Mouse (Mus musculus) mature B cell (primary cell): Measurements from ENCODE around the gene Cyb5r4.
"Not testable (repeated sequence)": the region's sequence is repeated elsewhere in the genome, so short reads cannot be mapped to it uniquely, and the experiment has no call there.

Experiments
- in situ Hi-C: fragments of 300-500 bp; cut with MboI; formaldehyde crosslinking; loops from 2 replicates; pipeline ENCODE4 v1.14.3; 2019

Gene Cyb5r4

DNA sequence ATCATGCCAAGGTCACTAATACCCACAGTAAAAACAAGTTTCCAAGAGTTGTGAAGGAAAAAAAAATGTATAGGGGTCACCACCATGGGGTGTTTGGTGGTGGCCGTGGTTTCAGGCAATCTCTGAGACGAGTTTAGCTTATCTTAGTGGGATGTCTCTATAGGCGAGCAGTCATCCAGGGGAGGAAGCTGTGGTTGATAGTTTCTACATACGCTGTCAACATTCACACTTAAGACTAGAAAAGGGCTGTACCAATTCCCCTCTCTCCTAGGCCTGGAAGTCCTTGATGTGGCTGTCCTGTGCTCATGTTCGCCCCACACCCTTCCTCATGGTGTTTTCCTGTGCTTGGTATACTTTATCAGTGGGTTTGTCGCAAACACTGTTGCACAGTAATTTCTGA lies 4.0 kb downstream of the Cyb5r4 start:
- in situ Hi-C loops, result loop anchor here (10.0 kb wide), 1 partner anchor 229 kb away; the partner anchor contains the start of gene Cep162

DNA sequence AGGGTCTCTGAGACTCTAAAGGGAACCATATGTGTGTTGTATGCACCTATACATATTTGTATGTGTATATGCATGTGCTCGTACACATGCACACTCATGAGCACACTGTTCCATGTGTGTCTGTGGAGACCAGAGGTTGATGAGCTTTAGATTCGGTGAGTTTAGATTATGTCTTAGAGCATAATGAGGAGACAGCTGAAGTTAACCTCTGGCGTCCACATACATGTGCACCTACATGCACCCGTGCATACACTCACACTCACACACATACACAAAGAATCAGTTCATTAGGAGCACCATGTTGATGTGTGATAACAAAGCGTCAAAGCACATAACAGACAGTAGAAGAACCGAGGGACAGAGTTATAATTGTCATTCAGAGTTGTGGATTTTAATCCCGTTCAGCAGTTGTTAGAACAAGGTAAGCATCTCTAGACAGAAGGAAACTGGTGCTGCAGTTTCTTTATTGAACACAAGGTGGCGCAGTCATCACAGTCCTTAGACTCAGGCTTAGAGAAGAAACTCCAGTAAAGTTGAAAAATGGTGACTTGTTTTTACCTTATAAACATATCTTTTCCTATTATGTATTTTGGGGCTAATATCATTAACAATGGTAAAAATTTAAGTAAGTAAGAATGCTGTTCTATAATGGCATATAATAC lies 5.7 kb downstream of the Cyb5r4 start:
- in situ Hi-C loops, result loop anchor here (10.0 kb wide), 1 partner anchor 227 kb away; the partner anchor contains the start of gene Cep162

DNA sequence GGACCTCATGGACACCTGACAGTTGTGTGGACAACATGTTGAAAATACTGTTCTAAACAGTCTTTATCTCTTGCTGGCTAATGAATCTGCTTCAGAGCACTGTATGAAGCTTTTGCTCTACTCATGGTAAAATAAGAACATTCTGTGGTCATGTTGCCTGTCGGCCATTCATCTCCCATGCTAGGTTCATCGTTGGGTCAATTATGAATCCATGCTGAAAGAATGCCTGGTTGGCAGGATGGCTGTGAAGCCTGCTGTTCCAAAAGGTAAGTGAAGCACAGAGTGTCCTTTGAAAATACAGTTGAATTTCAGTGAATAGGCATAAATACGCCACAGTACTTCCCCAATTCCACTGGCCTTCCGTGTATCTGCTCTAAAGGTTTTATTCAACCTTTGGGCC lies 10.4 kb downstream of the Cyb5r4 start:
- in situ Hi-C loops, result no loop called here

DNA sequence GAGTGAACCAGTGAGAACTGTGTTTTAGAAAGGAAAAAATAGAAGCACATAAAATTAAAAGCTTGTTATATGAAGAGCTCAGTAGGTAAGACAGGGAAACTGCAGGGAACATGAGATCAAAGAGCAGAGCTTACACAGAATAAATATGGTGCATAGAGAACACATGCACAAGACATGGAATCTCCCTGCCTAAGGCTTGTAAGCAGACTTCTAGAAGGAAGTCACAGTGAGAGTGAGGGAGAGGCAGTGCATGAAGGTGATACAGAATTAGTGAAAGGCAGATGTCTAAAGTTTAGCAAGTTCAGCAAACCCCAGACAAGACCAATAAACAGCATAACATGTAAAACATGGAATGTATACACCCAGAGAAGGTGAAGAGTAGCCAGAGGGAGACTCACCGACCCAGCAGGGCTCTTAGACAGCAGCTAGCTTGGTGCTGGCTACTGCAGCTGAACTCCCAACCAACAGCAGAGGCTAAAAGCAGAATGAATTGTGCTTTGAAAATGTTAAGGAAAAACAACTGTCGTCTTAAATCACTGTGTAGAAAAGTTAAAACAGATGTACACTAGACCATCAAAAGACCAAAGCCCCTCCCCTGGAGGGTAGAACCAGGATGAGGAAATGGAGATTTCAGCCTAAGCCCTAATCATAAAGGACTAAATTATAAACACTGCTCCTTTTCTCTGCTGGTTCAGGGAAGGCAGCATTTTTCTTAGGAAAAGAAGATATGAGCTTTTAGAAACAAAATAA lies 13.2 kb downstream of the Cyb5r4 start:
- in situ Hi-C loops, result no loop called here

DNA sequence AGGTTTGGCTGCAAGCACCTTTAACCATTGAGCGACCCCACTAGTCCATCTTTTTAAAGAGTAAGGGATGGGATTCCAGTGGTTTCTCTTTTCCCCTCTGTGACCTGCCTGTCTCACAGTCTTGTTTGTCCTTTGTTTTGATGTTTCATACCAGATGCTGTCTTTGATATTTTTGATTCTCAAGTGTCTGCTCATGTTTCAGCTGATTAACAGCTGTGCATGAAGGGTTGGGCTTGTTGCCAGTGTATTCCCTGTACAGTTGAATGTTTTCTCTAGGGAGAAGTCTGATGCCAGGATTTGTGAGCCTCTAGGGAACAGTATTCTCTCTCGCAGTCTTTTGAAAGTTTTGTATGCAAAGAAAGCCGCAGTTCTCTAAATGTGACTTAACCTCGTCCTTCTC lies 27.6 kb downstream of the Cyb5r4 start:
- in situ Hi-C loops, result no loop called here

DNA sequence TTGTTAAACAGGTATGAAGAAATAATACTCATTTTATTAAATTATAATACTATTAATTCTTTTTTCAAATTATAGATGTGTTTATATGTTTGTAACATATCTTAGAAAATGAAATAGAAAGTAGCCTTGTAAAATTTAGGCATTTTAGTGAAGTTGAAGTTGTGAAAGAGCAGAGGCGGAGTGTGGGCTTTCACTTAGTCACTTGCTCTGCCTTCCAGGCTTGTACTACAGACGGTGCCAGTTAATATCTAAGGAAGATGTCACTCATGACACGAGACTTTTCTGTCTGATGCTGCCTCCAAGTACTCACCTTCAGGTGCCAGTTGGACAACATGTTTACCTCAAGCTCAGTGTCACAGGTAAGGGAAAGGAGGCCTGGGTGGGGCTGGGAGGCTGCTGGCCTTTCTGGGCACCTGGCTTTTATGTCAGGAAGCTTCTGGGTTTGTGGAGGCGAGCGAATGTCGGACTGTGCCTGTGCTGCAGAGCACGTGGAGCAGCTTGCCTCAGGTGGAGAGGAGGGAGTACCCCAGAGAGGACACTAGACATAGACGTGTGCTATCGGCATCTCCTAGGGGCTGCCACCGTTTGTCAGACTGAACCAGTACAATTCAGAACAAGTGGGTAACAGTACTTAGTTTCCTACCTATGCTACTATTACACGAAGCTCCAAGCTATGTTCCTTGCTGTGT lies 33.9 kb downstream of the Cyb5r4 start:
- in situ Hi-C loops, result no loop called here

DNA sequence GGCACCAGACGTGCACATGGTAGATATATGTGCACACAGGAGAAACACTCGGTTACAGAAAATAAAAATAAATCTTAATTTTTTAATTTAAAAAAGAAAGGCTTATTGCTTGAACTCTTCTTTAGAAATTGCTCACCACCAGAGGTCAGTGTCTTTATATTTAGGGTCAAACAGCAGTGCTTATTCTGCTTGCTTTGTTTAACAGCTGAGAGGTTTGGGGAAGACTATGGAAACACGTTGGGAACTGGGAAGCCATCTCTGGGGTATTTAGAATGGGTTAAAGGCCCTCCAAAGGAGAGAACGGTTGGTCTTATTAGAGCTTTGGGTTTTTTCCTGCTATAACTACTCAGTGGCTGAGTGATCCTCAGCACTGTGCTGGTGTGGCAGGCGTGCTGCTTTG lies 40.5 kb downstream of the Cyb5r4 start:
- in situ Hi-C loops, result no loop called here

DNA sequence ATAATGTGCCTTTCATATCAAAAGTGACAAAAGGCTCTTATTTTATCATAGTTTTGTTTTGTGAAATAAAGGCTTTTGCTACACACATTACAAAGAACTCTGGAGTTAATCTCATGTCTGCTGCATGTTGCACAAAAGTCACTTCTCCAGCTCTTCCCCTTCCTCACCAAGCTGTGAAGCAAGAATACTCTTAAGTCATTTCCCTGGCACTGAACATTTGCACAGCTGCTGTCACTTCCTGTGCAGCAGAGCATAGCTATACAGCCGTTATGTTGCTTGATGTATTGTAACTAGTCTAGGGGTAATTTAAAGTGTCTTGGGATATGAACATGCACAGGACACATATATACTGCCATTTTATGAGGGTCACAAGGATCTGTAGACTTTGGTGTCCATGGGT lies 46.3 kb downstream of the Cyb5r4 start:
- in situ Hi-C loops, result no loop called here

DNA sequence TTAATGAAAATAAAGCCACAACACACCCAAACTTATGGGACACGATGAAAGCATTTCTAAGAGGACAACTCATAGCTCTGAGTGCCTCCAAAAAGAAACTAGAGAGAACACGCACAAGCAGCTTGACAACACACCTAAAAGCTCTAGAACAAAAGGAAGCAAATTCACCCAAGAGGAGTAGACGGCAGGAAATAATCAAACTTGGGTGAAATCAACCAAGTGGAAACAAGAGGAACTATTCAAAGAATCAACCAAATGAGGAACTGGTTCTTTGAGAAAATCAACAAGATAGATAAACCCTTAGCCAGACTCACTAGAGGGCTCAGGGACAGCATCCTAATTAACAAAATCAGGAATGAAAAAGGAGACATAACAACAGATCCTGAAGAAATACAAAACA lies 49.8 kb downstream of the Cyb5r4 start:
- in situ Hi-C loops, result not testable (repeated sequence)

DNA sequence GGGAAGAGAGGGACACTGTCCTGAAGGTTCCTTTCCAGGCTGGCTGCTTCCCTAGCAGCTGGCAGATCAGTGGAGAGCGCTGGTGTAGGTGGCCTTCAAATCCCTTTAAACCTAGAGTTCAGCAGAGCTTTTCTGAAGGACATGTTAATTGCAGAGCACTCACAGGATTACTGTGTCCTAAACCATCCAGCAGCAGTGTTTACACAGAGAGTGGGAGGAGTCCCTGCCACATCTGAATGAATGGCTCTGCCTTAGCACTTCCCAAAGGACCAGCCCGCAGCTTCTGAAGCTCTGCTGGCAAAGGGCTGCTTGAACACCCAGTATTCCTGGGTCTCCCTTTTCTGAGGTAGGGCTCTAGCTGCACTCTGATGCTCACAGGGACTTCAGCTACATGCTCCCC lies 56.1 kb downstream of the Cyb5r4 start:
- in situ Hi-C loops, result no loop called here

DNA sequence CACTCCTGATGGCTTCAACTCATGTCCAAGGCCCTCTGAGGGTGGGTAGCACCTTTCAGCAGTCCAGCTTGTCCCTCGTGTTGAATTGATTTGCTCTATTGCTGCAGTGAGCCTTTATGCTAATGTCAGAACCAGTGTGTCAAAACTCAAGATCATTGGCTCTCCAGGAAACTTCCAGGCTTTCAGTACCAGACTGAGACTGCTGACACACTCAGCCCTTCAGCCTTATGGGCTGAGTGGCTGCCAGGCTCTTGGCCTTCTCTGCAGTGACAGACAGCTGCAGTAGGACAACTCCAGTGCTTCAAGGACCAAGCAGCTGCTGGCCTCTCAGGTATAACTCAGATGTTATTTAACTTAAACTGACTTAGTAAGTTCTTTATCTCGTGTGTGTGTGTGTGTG lies 57.7 kb downstream of the Cyb5r4 start:
- in situ Hi-C loops, result no loop called here

DNA sequence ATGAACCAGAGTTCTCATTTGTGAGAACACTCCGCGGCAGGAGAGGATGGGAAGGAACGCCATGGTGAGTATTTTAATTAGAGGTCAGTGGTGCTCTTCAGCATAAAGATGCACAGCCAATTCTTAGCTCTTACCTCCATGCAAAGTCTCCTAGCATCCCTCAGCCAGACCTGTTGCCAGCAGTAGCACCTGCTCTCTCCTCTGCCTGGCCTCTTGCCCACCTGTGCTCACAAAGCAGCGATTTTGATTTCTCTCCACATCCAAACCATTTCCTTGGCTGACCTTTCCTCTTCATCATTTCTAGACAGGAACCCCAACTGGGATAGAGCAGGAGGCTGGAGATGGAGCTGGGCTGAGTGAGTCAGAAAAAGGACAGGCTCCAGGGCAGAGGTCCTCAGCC lies 65.2 kb downstream of the Cyb5r4 start:
- in situ Hi-C loops, result no loop called here

DNA sequence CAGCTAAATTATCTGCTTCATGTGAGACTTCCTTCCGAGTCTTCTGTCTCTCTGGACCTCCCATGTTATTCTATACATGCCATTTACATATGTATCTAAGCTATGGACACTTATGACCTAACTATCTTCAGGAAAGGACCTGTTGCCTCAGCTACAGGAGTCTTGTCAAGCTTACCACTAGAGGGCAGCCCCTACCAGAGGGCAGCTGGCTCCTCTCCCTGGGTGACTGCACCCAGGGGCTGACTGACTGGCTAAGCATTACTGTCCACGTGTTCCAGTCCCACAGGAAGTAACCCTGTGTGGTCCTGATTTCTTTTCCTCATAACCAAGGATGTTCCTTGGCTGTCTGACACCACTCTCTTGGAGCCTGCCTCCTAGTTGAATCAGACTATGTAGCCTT lies 76.2 kb downstream of the Cyb5r4 start:
- in situ Hi-C loops, result no loop called here

DNA sequence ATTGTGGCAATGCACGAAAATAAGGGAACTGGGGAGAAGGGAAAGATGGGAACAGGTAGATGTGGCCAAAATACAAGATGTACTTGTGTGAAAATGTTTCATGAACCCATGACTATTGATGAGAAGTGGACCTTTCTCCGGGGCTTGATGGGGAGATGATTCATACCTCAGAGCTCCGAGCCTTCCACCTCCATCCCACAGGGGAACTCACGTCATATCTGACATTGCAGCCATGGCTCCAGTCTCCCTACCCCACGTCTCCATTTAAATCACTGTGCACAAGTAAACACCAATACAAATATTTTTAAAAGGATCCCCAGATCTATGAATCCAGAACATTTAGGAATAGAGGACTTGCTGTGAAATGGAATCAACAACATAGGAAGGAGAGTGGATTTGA lies 93.2 kb downstream of the Cyb5r4 start:
- in situ Hi-C loops, result no loop called here

DNA sequence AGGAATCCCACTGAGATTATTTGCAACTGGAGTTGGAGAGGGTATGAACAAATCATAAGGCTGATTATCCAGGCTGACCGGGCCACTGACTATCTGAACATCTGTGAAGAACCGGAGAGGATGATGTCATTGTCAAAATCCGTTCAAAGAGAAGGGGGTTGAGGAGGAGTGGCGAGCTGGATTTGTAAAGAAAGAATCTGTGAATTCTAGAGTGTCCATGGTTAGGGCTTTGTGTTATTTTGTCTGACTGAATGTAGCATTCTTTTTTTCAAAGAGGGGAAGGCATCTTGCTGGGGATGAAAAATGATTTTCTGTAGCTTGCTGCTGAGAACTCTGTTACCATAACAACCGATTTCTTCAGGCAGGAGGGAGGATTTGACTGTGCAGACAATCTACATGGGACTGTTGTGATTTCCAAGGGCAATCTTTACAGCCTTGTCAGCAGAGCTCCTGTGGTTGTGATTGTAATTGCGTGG lies 93.7 kb downstream of the Cyb5r4 start:
- in situ Hi-C loops, result no loop called here

DNA sequence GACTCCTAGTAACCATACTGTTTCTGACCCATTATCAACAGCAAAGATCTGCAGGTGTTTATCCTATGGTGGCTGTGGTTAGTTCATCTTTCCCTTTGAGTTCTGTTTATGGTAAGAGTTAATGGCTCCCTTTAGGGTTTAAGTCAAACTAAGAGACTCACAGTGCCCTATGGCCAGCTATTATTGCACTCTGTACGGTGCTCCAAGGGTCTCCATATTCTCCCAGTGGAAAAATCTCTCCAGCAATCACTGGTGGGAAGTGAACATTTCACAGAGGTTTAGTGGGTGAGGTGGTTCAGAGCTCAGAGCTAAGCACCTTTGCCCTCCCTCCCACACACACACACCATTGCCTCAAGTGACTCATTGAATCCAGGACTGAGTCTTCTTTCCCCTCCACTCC lies 94.2 kb downstream of the Cyb5r4 start:
- in situ Hi-C loops, result no loop called here

DNA sequence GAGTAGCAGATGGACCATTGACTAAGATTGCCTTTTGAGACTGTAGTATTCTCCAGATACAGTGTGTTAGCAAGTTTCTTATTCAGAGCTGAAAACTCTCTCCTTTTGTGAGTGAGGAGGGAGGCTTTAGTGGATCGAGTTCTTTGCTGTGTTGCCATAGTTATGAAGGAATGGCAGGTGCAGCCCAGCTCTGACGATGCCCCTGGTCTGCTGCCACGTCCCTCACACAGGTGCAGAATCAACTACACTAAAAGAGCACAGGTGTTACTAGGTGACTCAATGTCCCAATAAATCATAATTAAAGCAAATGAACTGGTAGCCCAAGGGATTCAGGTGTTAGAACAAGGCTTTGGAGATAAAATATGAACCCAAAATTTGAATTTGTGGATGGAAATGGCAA lies 97.2 kb downstream of the Cyb5r4 start:
- in situ Hi-C loops, result no loop called here

DNA sequence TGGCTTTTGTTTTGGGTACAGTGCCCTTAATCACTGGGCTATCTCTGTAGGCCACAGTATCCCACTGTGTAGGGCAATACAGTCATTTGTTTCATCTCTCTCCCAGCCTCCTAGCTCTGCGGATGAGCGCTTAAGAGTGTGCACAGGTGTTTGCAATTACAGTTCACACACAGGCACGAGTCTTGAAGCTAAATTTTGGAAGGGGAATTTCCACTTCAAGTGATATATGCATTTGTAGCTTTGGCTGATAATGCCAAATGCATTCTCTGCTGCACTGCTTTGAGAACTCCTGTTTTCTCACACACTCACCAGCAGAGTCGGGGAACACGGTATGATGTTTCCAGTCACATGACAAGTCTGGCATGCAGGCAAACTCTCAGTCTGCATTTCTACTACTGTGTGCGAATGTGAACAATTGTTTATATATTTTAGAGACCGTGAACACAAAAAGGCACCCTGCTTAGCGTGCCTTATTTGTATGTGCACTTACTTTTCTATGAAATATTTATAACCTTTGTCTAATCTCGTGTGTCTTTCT lies 100.2 kb downstream of the Cyb5r4 start:
- in situ Hi-C loops, result no loop called here

DNA sequence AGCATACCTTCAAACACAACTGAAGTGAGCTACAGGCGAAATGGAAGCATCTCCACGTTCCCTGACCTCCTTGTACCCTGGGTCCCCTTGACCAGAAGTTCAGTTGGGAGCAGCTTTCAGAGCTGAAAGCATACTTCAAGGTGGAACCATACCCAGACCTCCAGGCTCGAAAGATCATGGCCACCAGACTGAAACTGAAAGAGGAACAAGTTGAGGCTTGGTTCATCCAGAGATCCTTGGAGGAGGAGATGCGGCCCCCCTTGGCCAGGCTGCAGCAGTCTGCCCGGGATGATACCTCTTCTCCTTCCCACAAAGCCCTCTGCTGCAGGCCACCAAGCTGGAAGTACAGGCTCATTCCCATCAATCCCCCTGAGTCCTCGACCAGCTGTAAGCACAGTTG lies 105.2 kb downstream of the Cyb5r4 start:
- in situ Hi-C loops, result not testable (repeated sequence)
